Mouse (Mus musculus): ENCODE data around the gene Cldn20.

Cldn20 gene

GRCm38 (mm10) chr17:3529523-3529922 lies 2.8 kb upstream of the Cldn20 start:
- no peak for DNase-seq (ENCODE audit: extremely low read depth, low read depth)

- DNase-seq (ENCODE audit: extremely low read depth, low read depth): no peak
Measured at GRCm38 (mm10) chr17:3530549-3530948, 1.8 kb upstream of the Cldn20 start.

DNA sequence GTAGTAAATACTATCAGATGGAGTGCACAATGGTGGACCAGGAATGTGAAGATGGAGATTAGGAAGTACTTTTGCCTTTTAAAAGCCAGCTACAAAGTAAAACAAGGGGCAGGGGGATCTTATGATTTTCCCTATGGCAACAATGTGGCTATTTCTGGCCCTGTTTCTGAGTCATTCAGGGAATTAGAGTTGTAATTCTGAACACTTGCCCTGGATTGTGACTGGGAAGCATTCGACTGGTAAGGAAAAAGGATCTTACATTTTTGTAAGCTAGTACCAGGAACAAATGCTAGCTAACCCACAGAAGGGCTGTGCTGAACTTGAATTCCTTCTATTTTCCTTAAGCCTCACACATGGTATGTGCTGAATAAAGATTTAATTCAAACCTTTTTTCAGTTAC lies 713 bp upstream of the Cldn20 start:
- DNase-seq (ENCODE audit: extremely low read depth, low read depth): no peak

GRCm38 (mm10) chr17:3533425-3533824 lies 1.1 kb downstream of the Cldn20 start:
- DNase-seq (ENCODE audit: extremely low read depth, low read depth): no peak

DNA sequence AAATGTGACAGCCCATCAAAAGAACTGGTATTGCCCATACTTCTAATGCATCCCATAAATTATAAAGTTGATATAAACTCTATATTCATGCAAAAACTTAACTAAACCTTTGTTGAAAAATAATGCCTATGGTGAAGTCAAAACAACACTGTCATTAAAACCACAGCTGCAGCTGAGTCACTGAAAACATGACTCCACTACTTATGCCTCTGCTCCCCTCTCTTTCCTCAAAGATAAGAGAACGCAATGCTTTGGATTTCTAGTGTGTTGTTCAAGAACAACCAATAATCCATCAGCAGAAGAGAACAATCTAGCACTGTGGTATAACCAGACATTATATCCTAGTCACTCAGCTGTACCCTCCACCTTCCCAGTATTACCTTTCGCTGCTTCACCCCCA lies 8.0 kb downstream of the Cldn20 start:
- no peak for DNase-seq (ENCODE audit: extremely low read depth, low read depth)

DNA sequence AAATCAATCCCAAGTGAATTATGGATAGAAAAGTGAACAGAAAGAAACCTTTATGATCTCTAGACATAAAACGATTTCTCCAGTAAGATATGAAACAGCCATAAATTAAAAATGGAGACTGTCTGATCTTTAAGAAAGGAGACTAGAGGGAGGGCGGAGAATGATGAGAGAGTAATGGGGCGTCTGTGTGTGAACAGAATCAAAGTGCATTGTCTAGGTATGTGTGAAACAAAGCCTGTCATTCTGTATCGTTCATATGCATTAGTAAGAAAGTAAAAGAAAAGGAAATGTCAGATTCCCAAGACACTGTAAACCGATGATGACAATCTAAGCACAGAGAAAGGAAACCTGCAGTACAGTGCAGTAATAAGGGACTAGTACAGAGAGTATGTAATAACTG lies 8.7 kb downstream of the Cldn20 start:
- DNase-seq (ENCODE audit: extremely low read depth, low read depth): no peak

DNA sequence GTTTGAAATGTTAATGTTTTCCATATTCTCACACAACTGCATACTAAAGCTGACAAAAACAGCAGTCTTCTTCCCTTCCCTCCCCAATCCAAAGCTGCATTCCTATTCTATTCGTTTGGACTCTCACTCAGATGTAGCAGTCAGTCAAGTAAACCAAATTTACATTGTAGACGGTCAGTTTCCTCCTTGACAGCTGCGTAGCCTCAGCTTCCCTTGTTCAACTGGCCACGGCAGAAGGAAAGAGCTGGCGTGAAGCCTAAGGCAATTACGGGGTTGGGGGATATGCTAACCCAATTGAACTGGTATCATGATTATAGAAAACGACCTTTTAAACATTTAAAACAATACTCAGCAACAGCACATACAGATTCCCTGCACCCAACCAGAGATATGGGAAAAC lies 15.4 kb downstream of the Cldn20 start:
- no peak for DNase-seq (ENCODE audit: extremely low read depth, low read depth)

DNA sequence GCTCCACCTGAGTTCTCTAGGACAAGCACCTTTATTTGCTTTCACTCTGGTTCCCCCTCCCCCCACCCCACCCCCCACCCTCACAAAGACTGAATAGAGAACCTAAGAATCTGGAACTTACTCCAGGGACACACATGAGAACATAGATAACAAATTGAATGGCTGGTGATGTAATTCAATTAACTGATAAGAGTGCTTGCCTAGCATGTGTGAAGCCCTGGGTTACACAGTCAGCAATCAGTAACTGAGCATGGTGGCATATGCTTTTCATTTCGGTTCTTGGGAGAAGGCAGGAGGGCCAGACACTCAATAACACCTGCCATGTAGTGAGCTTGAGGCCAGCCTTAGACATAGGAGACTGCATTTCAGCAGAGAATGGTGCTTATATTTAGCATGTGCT lies 23.9 kb downstream of the Cldn20 start:
- DNase-seq (ENCODE audit: extremely low read depth, low read depth): peak; percentile 9

DNA sequence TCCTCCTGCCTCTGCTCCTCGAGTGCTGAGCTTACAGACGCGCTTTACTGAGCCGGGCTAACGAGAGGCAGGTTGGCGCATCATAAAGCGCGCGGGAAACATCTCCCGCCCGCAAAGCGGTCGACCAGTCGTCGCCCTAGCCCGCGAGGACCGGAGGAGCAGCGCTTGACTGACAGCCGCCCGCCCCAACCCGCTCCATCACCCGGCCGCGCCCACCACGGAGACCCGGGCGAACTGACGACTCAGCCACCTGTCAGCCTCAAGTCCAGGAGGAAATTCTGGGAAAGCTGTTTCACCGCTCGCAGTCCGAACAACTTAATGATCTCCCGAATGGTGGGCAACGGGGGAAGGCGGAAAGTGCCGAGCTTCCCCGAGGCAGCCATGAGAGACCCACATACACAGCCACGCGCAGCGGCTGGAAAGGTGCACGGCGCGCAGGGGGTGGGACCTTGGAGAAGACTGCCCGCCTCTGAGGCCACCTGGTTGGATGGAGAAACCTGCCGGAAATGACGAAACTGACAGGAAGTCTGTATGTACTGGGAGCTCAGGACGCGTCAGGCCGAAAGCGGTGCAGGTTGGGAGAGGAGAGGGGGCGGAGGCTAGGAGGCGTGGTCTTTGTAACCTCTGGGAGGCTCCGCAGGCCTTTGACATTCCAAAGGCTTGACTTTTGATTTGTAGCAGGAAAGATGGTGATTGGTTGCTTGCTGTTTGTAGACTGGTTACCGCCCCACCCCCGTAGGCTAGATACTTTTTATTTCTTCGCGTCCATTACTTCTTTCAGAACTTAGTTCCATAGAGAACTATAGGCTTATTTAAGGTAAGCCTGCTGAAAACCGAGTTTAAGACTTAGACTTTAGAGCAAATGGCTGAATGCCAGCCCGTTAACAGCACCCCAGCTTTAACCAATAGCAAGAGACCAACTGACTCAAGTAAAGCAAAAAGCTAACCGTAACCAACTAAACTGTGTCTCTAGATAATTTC lies 25.3 kb downstream of the Cldn20 start, which contains the start of gene Tfb1m:
Tfb1m (minus strand) TSS at position 451 of the 981 bp plus-strand sequence.
- peak; percentile 97 for DNase-seq (ENCODE audit: extremely low read depth, low read depth)

GRCm38 (mm10) chr17:3558356-3558870 lies 26.1 kb downstream of the Cldn20 start:
- no peak for DNase-seq (ENCODE audit: extremely low read depth, low read depth)

DNA sequence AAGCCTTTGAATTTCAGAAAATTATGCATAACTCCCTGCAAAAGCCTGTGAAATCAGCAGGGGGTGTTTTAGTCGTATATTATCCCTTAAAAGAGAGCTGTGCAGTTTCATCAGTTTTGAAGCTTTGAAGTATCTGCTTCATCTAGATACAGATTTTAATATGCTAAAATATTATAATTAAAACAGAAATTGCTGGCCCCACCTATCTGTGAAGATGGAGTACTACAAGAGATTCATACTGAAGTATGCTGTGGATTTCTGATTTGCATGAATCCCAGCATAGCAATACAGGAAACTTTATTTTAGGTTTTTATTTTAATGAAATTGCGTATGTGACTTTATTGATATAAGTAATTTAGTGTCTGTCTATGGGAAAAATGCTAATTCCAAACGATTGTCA lies 28.2 kb downstream of the Cldn20 start:
- no peak for DNase-seq (ENCODE audit: extremely low read depth, low read depth)

GRCm38 (mm10) chr17:3562405-3562804 lies 30.1 kb downstream of the Cldn20 start:
- no peak for DNase-seq (ENCODE audit: extremely low read depth, low read depth)

GRCm38 (mm10) chr17:3570876-3571275 lies 38.5 kb downstream of the Cldn20 start:
- DNase-seq (ENCODE audit: extremely low read depth, low read depth): peak; percentile 28

Data from MEL-GATA-1-ER (cell line).